Mouse (Mus musculus): ENCODE measurements at regions not wholly inside any gene's neighbourhood (a gene's known extent, or its start where the extent isn't known, plus 50 kb on each side); places are given as distances from the start of the nearest gene placed in this dataset.

DNA sequence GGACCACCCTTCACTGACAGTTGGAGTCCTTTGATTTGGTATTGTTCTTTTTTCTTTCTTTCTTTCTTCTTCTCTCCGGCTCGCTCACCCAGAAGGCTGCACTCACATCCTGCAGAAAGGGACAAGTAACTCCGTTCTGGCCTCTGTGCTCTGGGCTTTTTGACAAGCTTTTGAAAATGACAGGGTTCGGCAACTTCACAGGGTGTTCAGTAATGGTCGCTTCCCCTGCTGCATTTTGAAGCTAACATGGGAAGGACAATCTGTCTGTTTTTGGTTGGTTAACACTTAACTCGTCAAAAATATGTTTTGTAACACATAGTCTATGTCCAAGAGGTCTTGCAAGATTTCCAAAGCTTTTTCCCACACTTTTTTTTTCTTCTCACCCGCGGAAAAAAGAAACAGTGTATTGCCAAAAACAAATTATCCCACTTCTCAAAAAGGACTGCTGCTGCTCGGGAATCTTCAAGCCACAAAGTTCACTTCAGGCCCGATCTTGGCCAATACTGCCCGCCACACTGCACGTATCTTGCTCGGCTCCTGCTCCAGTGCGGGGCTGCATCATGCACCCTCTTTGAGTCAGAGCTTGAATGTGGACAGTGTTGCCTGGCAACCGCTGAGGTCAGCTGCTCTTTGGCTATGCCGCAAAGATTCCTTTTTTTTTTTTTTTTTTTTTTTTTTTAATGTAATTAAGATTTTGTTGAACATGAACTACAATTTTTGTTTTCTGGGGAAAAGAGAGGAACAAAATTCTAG is 209.4 kb upstream of the Inhba start:
- ATAC-seq (peak; percentile 93), DNase-seq (ENCODE audit: low spot score) (peak; percentile 61)
- no peak overlapping the region for H3K9ac ChIP-seq (replicated peaks; ENCODE audit: low read length)
- H3K36me3 ChIP-seq (ENCODE audit: insufficient read depth, low read length): no peaks in the 10 kb centered on the region
- 25% methylated on average over 16 of the region's 16 CpGs for WGBS
- no peaks in the 10 kb centered on the region for H3K9me3 ChIP-seq (ENCODE audit: low read length)
- no peaks in the 10 kb centered on the region for H3K27me3 ChIP-seq (ENCODE audit: insufficient read depth, low read length)
- no peaks in the 10 kb centered on the region for H3K4me1 ChIP-seq (ENCODE audit: insufficient read depth, low read length)
- H3K4me2 ChIP-seq (ENCODE audit: low read depth, low read length): peak overlapping the region; percentile 30; the same call in 1 of the 2 replicates
- H3K27ac ChIP-seq: no peak overlapping the region
- H3K4me3 ChIP-seq (ENCODE audit: low read length): no peak overlapping the region
- TF ChIP-seq CTCF (IDR thresholded peaks at IDR 0.05; ENCODE audit: low read depth): no peak

- no peak for TF ChIP-seq CTCF (IDR thresholded peaks at IDR 0.05; ENCODE audit: low read depth)
These were observed 207.7 kb upstream of the Inhba start for GRCm38 (mm10) chr13:15803965-15804364.

GRCm38 (mm10) chr13:15806925-15807324 is 204.7 kb upstream of the Inhba start:
- DNase-seq (ENCODE audit: low spot score) (no peak), ATAC-seq (no peak)
- WGBS: 90% methylated on average over 4 of the region's 4 CpGs
- no peaks in the 10 kb centered on the region for H3K36me3 ChIP-seq (ENCODE audit: insufficient read depth, low read length)
- no peak overlapping the region for H3K9ac ChIP-seq (replicated peaks; ENCODE audit: low read length)
- H3K27me3 ChIP-seq (ENCODE audit: insufficient read depth, low read length): no peaks in the 10 kb centered on the region
- H3K4me1 ChIP-seq (ENCODE audit: insufficient read depth, low read length): no peaks in the 10 kb centered on the region
- H3K4me2 ChIP-seq (ENCODE audit: low read depth, low read length): no peak overlapping the region
- no peaks in the 10 kb centered on the region for H3K9me3 ChIP-seq (ENCODE audit: low read length)
- TF ChIP-seq CTCF (IDR thresholded peaks at IDR 0.05; ENCODE audit: low read depth): no peak
- H3K27ac ChIP-seq: no peak overlapping the region
- H3K4me3 ChIP-seq (ENCODE audit: low read length): no peak overlapping the region

More at GRCm38 (mm10) chr13:15803965-15804364, 207.7 kb upstream of the Inhba start:
- 75% methylated on average over 1 of the region's 1 CpGs for whole genome bisulfite sequencing
- H3K4me1 ChIP-seq (ENCODE audit: insufficient read depth, low read length): no peaks in the 10 kb centered on the region
- H3K9ac ChIP-seq (replicated peaks; ENCODE audit: low read length): no peak overlapping the region
- no peak overlapping the region for H3K4me3 ChIP-seq (ENCODE audit: low read length)
- H3K4me2 ChIP-seq (ENCODE audit: low read depth, low read length): no peak overlapping the region
- no peaks in the 10 kb centered on the region for H3K9me3 ChIP-seq (ENCODE audit: low read length)
- DNase-seq (ENCODE audit: low spot score): no peak
- ATAC-seq: no peak
- no peaks in the 10 kb centered on the region for H3K27me3 ChIP-seq (ENCODE audit: insufficient read depth, low read length)
- no peaks in the 10 kb centered on the region for H3K36me3 ChIP-seq (ENCODE audit: insufficient read depth, low read length)
- no peak overlapping the region for H3K27ac ChIP-seq

- H3K4me2 ChIP-seq (ENCODE audit: low read depth, low read length): no peak overlapping the region
- no peaks in the 10 kb centered on the region for H3K9me3 ChIP-seq (ENCODE audit: low read length)
- H3K27ac ChIP-seq: no peak overlapping the region
- DNase-seq (ENCODE audit: low spot score) (no peak), ATAC-seq (no peak)
- H3K36me3 ChIP-seq (ENCODE audit: insufficient read depth, low read length): no peaks in the 10 kb centered on the region
- TF ChIP-seq CTCF (IDR thresholded peaks at IDR 0.05; ENCODE audit: low read depth): no peak
- H3K4me1 ChIP-seq (ENCODE audit: insufficient read depth, low read length): no peaks in the 10 kb centered on the region
- no peaks in the 10 kb centered on the region for H3K27me3 ChIP-seq (ENCODE audit: insufficient read depth, low read length)
- 50% methylated on average over 1 of the region's 1 CpGs for WGBS
- H3K4me3 ChIP-seq (ENCODE audit: low read length): no peak overlapping the region
- H3K9ac ChIP-seq (replicated peaks; ENCODE audit: low read length): no peak overlapping the region
These were observed 189.3 kb upstream of the Inhba start for GRCm38 (mm10) chr13:15822261-15822850.

GRCm38 (mm10) chr13:15845806-15846205 is 165.8 kb upstream of the Inhba start:
- ATAC-seq: peak; percentile 72; the same call in 1 of the 2 replicates
- H3K4me1 ChIP-seq (ENCODE audit: insufficient read depth, low read length): no peaks in the 10 kb centered on the region
- H3K4me2 ChIP-seq (ENCODE audit: low read depth, low read length): no peak overlapping the region
- H3K36me3 ChIP-seq (ENCODE audit: insufficient read depth, low read length): no peaks in the 10 kb centered on the region
- no peaks in the 10 kb centered on the region for H3K27me3 ChIP-seq (ENCODE audit: insufficient read depth, low read length)
- no peaks in the 10 kb centered on the region for H3K9me3 ChIP-seq (ENCODE audit: low read length)
- H3K9ac ChIP-seq (replicated peaks; ENCODE audit: low read length): no peak overlapping the region
- H3K27ac ChIP-seq: no peak overlapping the region
- TF ChIP-seq CTCF (IDR thresholded peaks at IDR 0.05; ENCODE audit: low read depth): no peak
- no peak overlapping the region for H3K4me3 ChIP-seq (ENCODE audit: low read length)
- peak; percentile 4 for DNase-seq (ENCODE audit: low spot score)

DNA sequence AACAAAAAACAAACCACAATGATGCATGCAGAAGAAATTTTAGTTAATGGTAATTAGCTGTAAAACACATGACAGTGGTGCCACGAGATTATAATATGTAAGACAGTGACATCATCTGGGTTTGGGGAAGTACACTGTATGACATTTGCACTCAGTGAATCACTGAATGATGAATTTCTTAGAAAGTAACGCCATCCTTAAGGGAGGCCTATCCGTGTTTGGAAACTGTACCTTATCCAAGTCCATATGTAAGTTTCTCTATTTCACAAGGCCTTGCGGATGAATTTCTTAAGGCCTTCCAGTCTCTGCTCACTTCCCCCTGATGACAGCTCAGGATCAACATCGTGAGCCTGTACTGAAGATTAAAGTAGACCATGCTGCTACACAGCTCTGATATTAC is 163.6 kb upstream of the Inhba start:
- H3K27me3 ChIP-seq (ENCODE audit: insufficient read depth, low read length): no peaks in the 10 kb centered on the region
- no peak overlapping the region for H3K4me2 ChIP-seq (ENCODE audit: low read depth, low read length)
- no peaks in the 10 kb centered on the region for H3K9me3 ChIP-seq (ENCODE audit: low read length)
- WGBS: 90% methylated on average over 5 of the region's 5 CpGs
- H3K4me1 ChIP-seq (ENCODE audit: insufficient read depth, low read length): no peaks in the 10 kb centered on the region
- H3K9ac ChIP-seq (replicated peaks; ENCODE audit: low read length): no peak overlapping the region
- no peak overlapping the region for H3K27ac ChIP-seq
- ATAC-seq (no peak), DNase-seq (ENCODE audit: low spot score) (no peak)
- TF ChIP-seq CTCF (IDR thresholded peaks at IDR 0.05; ENCODE audit: low read depth): no peak
- H3K4me3 ChIP-seq (ENCODE audit: low read length): no peak overlapping the region
- H3K36me3 ChIP-seq (ENCODE audit: insufficient read depth, low read length): no peaks in the 10 kb centered on the region

DNA sequence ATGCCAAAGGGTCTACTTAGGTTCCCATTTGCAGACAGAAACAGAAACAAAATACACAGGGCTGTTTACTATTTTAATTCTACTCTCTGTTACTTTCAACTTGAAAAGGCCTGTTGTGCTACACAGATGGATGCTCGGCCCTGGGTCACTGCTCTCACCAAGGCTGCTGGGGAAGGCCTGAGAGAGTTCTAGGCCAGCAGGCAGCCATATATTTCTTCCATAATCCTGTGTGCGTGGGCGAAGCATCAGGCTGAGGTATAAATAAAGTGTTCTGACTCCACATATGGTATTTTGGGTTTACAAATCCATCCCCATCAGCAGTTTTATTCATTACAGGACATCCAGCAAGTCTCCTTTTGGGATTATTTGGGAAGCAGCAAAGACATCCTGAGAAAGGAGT is 162.5 kb upstream of the Inhba start:
- ATAC-seq (no peak), DNase-seq (ENCODE audit: low spot score) (no peak)
- Histone ChIP-seq H3K36me3 (ENCODE audit: insufficient read depth, low read length) (no peaks in the 10 kb centered on the region), H3K9me3 (ENCODE audit: low read length) (no peaks in the 10 kb centered on the region), H3K4me2 (ENCODE audit: low read depth, low read length) (no peak overlapping the region), H3K4me3 (ENCODE audit: low read length) (no peak overlapping the region), H3K27me3 (ENCODE audit: insufficient read depth, low read length) (no peaks in the 10 kb centered on the region), H3K4me1 (ENCODE audit: insufficient read depth, low read length) (no peaks in the 10 kb centered on the region), H3K27ac (no peak overlapping the region), H3K9ac (replicated peaks; ENCODE audit: low read length) (no peak overlapping the region)
- WGBS: 67% methylated on average over 3 of the region's 3 CpGs
- no peak for TF ChIP-seq CTCF (IDR thresholded peaks at IDR 0.05; ENCODE audit: low read depth)
